Mouse (Mus musculus) liver, adult 2 months (tissue): ENCODE results near the gene Cpt2.

Experiments
- CTCF ChIP-seq: fragments of 200-500 bp; IDR thresholded peaks from 2 replicates; pipeline ENCODE4 v1.5.1; 2011; ENCODE audit warnings: low read depth, low read length, control low read depth
- POLR2A ChIP-seq: fragments of 200-500 bp; IDR thresholded peaks from 2 replicates; pipeline ENCODE4 v1.6.1; 2011; ENCODE audit warnings: low read length, control low read depth; ENCODE audit not compliant: insufficient read depth; ENCODE audit errors: extremely low read depth

DNA sequence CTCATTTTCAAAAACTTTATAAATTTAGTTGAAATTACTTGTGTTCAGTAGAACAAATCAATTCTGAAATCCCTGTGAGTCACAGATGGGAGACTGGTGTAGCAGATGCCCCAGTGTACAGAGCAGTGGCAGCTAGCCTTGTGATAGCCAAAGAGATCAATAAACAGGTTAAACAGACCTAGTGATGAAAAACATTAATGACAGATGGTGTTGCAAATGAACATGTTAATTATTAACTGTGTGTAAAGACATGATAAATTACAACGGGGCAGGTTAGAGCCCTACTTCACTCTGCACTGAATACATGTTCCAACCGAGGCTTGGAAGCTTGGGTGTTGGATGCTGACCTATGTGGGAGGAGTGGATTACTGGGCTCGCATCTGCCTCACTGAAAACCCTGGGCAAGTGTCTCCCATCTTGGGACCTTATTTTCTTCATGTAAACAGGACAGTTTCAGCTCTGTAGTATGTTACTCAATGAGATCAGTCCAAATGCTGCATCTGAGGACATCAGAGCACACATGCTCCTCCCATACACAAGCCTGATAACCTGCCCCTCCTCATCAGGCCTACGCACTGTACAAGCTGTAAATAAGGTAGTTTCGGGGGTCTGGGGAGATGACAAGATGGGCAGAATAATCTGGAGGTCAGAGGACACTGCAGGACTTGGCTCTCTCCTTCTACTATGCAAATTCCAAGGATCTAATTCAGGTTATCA lies 24.0 kb downstream of the Cpt2 start:
- no peak for TF ChIP-seq POLR2A
- no peak for TF ChIP-seq CTCF
